Mouse (Mus musculus) kidney, postnatal 25 days (tissue): Measurements from ENCODE around the gene Fancd2.

Experiments
- DNase-seq, 2 experiments: peaks; one replicate each; pipeline ENCODE4 v3.0.0; 2021; ENCODE audit warnings: mixed read lengths in 2 of 2

Gene Fancd2

GRCm38 (mm10) chr6:113614152-113614551 is 82.7 kb downstream of the Fancd2 start:
- no peak for DNase-seq

- no peak for DNase-seq
These were observed 83.5 kb downstream of the Fancd2 start for GRCm38 (mm10) chr6:113614997-113615396.

GRCm38 (mm10) chr6:113615489-113615888 is 84.0 kb downstream of the Fancd2 start:
- no peak for DNase-seq

GRCm38 (mm10) chr6:113623386-113623785 is 91.9 kb downstream of the Fancd2 start:
- no peak for DNase-seq

- DNase-seq: peak; percentile 91 to 96
These were observed 92.7 kb downstream of the Fancd2 start, which contains the start of gene Vhl for GRCm38 (mm10) chr6:113623941-113624751. Gene Vhl (plus strand): TSS chr6:113623959.

GRCm38 (mm10) chr6:113624989-113625770 is 93.7 kb downstream of the Fancd2 start:
- peak in 1 of 2 experiments; percentile 34 for DNase-seq

- DNase-seq: no peak
These were observed 98.8 kb downstream of the Fancd2 start for GRCm38 (mm10) chr6:113630322-113630721.

- DNase-seq: no peak
These were observed 101.4 kb downstream of the Fancd2 start for GRCm38 (mm10) chr6:113632863-113633262.

GRCm38 (mm10) chr6:113638302-113639040 is 107.0 kb downstream of the Fancd2 start, which contains the start of gene Irak2:
Gene Irak2 (plus strand): TSS chr6:113638467.
- peak; percentile 97 for DNase-seq

GRCm38 (mm10) chr6:113639201-113639600 is 107.7 kb downstream of the Fancd2 start:
- peak; percentile 46 to 59 for DNase-seq

- DNase-seq: no peak
These were observed 111.1 kb downstream of the Fancd2 start for GRCm38 (mm10) chr6:113642605-113643004.

GRCm38 (mm10) chr6:113643021-113643420 is 111.5 kb downstream of the Fancd2 start:
- no peak for DNase-seq

GRCm38 (mm10) chr6:113643967-113644366 is 112.5 kb downstream of the Fancd2 start:
- no peak for DNase-seq

- DNase-seq: peak; percentile 66 to 87
These were observed 113.3 kb downstream of the Fancd2 start for GRCm38 (mm10) chr6:113644808-113645207.
